Mouse (Mus musculus) liver, adult 2 months (tissue): Measurements from ENCODE around the gene Dlgap1. TPM values are rescaled to one million over a fixed set of nuclear protein-coding genes. Genes with fewer than 3 reads are reported as not detected.

Source experiments
- DNase-seq: peaks from one replicate; pipeline ENCODE4 v3.0.0-alpha.2; 2011; ENCODE audit warnings: low read depth, low spot score; ENCODE audit errors: extremely low read depth
- H3K27ac ChIP-seq: fragments of 200-500 bp; replicated peaks from 2 replicates; pipeline ENCODE4 v1.5.1; 2012; ENCODE audit warnings: low read depth, mild to moderate bottlenecking, control low read depth, inconsistent platforms, low read length; ENCODE audit not compliant: insufficient read depth
- H3K27me3 ChIP-seq: fragments of 200-500 bp; 2 replicates; pipeline ENCODE4 v1.6.1; 2012; ENCODE audit warnings: mild to moderate bottlenecking, moderate library complexity, low read length, inconsistent platforms; ENCODE audit not compliant: control insufficient read depth, insufficient read depth
- H3K36me3 ChIP-seq: fragments of 200-500 bp; 2 replicates; pipeline ENCODE4 v1.6.1; 2012; ENCODE audit warnings: low read length, inconsistent platforms; ENCODE audit not compliant: control insufficient read depth, insufficient read depth
- H3K4me1 ChIP-seq: fragments of 200-500 bp; 2 replicates; pipeline ENCODE4 v1.6.1; 2011; ENCODE audit warnings: low read length; ENCODE audit not compliant: control insufficient read depth, insufficient read depth
- H3K4me3 ChIP-seq: fragments of 200-500 bp; 2 replicates; pipeline ENCODE4 v1.5.1; 2011; ENCODE audit warnings: low read depth, mild to moderate bottlenecking, control low read depth, low read length, moderate library complexity; ENCODE audit not compliant: insufficient read depth
- H3K79me2 ChIP-seq: fragments of 200-500 bp; 2 replicates; pipeline ENCODE4 v1.6.1; 2012; ENCODE audit warnings: inconsistent platforms, mild to moderate bottlenecking, low read length, moderate library complexity; ENCODE audit not compliant: control insufficient read depth, insufficient read depth
- H3K9ac ChIP-seq: fragments of 200-500 bp; 2 replicates; pipeline ENCODE4 v1.6.1; 2012; ENCODE audit warnings: low read depth, mild to moderate bottlenecking, control low read depth, inconsistent platforms, low read length
- CTCF ChIP-seq: fragments of 200-500 bp; IDR thresholded peaks from 2 replicates; pipeline ENCODE4 v1.5.1; 2011; ENCODE audit warnings: low read depth, low read length, control low read depth
- POLR2A ChIP-seq: fragments of 200-500 bp; IDR thresholded peaks from 2 replicates; pipeline ENCODE4 v1.6.1; 2011; ENCODE audit warnings: low read length, control low read depth; ENCODE audit not compliant: insufficient read depth; ENCODE audit errors: extremely low read depth
- WGBS: fragments of 180-500 bp; shearing (Covaris S2); methylation state at CpG from one replicate; pipeline ENCODE4 v1.1.7; 2018; 5-methylcytosine and 5-hydroxymethylcytosine counted together
- polyA plus RNA-seq: library from polyadenylated mRNA; depleted of rRNA; stranded (reverse); fragments of >200 nt; gene quantifications from 2 replicates; pipeline ENCODE4 v1.2.3, GENCODE M21; 2012
- total RNA-seq: library from RNA; depleted of rRNA; stranded (reverse); fragments of >200 nt; gene quantifications from 2 replicates; pipeline ENCODE4 v1.2.3, GENCODE M21; 2014

The Dlgap1 gene
- total and polyA plus RNA-seq, 2 experiments = 0.55 to 1.5 TPM

DNA sequence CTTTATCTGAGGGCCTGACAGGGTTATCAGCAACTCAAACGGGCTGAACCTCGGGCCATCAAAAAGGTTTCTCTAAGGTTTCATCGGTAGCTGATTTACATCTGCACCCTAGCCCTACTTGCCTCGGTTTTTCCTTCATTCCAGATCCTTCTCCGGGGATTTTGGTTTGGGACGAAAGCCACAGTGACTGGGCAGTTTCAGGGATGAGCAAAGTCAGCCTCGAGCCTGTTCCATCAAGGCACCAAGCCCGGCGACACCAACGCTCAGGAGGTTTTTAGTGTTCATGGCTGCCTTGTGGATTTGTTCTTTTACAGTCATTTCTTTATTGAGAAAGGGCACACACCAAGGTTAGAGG lies 779.6 kb downstream of the Dlgap1 start:
- Histone ChIP-seq H3K4me3 (no peak overlapping the region), H3K36me3 (no peaks in the 10 kb centered on the region), H3K9ac (0 out of 2 replicates have a peak overlapping the region, but pooled peaks have one; percentile 4), H3K4me1 (peaks cover 5% of the 10 kb centered on the region; the same call in 1 of the 2 replicates), H3K27me3 (no peaks in the 10 kb centered on the region), H3K79me2 (no peaks in the 10 kb centered on the region), H3K27ac (peak overlapping the region; percentile 89)
- DNase-seq = no peak
- TF ChIP-seq POLR2A (no peak), CTCF (no peak)
- 54% methylated on average over 10 of the region's 10 CpGs for WGBS

DNA sequence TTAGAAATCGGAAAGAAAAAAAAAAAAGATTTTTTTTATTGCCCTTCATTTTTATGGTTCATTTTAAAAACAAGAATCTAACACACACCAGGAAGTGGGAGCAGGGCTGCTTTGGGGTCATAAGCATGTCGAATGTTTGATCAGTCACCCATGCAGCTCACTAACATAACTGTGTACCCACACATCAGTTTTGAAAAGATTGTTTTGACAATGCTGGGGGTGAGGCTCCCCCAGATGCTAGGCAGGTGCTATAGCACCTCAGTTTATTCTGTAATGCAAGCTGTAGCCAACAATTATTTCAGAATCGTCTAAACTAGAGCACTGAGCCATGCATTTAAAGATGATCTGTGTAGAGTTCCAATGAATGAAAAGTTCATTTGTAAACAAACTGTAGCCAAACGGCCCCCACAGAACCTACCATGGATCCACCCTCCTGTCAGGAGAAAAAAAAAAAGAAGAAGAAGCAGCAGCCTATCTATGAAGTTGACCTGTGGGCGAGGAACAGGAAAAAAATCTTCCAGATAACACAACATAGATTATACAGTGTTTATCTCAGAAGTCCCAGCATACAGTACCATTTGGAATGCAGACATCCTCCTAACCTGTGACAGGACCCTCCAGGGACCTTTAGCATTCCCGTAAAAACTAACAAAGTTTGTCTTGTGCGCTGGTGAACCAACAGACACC lies 780.2 kb downstream of the Dlgap1 start:
- Histone ChIP-seq H3K9ac (no peak overlapping the region), H3K79me2 (no peaks in the 10 kb centered on the region), H3K27ac (no peak overlapping the region), H3K27me3 (no peaks in the 10 kb centered on the region), H3K36me3 (no peaks in the 10 kb centered on the region), H3K4me1 (peaks cover 9% of the 10 kb centered on the region), H3K4me3 (no peak overlapping the region)
- WGBS = 80% methylated on average over 7 of the region's 7 CpGs
- no peak for DNase-seq
- TF ChIP-seq CTCF = no peak
- no peak for TF ChIP-seq POLR2A

DNA sequence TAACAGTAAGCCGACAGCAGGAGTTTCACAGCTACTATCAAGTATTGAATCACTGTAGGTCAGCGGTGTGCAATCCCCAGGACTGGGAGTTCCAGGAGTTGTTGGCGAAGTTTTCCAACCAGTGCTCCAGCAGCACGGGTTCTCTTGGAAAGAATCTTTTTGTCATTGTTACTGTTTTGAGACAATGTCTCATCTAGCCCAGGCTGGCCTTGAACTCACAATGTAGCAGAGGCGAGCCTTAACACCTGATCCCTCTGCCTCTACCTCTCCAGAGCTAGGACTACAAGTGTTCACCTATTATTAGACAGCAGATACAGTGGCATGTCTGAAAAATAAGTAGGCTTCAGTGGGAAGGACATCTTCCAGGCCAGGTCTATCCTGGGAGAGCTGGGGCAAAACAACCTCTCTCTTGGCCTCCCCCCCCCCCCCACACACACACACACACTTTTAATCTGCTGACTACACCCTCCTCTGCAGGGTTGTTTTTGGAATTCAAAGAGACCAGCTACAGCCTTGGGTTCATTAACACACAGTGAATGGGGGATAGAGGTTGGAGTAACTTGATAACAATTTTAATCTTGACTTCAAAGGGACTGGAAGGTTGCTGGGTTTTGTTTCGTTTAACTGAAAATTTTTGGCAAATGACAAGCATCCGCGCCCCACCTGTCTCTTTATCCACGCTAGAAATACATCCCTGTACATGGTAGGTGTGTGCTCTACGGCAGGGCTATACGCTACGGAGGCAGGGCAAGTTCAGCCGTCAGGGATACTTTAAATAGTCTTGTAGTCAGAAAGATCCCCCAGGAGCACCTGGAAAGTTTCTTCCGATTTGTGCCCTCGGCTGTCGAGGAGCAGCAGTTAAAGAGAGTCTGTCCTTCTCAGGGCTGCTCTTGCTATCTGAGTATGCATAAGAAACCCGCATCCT lies 781.6 kb downstream of the Dlgap1 start:
- H3K27ac ChIP-seq = 0 out of 2 replicates have a peak overlapping the region, but pooled peaks have one; percentile 23
- H3K27me3 ChIP-seq = no peaks in the 10 kb centered on the region
- H3K4me1 ChIP-seq = peaks cover 12% of the 10 kb centered on the region
- no peaks in the 10 kb centered on the region for H3K36me3 ChIP-seq
- no peak overlapping the region for H3K9ac ChIP-seq
- DNase-seq = no peak
- 74% methylated on average over 17 of the region's 17 CpGs for WGBS
- no peaks in the 10 kb centered on the region for H3K79me2 ChIP-seq
- H3K4me3 ChIP-seq = no peak overlapping the region
- TF ChIP-seq POLR2A = no peak
- no peak for TF ChIP-seq CTCF

DNA sequence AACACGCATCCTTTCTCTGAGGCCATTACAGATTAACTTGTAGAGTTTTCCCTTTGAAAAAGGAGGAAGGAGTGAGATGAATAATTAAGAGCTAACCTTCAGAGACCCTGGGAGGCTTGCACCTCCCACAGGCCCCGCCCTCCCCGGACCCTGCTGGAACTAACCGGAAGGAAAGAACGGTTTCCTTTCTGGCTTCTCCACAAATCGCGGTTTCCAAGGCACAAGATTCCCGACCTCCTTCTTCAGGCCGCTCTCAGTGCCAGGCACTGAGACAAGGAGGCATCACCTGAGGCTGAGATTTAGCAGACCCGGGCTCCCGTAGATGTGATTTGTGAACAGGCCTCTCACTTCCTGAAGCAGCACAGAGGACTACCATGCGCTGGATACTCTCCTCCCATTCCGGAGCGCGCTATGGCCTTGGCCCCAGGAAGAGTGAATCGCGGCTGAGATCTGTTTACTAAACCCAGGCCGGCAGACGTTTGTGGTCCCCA lies 782.3 kb downstream of the Dlgap1 start:
- no peak for DNase-seq
- TF ChIP-seq POLR2A = no peak
- TF ChIP-seq CTCF = no peak
- peak overlapping the region; percentile 62 for H3K9ac ChIP-seq
- H3K4me1 ChIP-seq = peaks cover 12% of the 10 kb centered on the region
- H3K4me3 ChIP-seq = peak overlapping the region; percentile 43
- no peaks in the 10 kb centered on the region for H3K79me2 ChIP-seq
- H3K27me3 ChIP-seq = no peaks in the 10 kb centered on the region
- 24% methylated on average over 19 of the region's 19 CpGs for WGBS
- H3K36me3 ChIP-seq = no peaks in the 10 kb centered on the region
- peak overlapping the region; percentile 88 for H3K27ac ChIP-seq

DNA sequence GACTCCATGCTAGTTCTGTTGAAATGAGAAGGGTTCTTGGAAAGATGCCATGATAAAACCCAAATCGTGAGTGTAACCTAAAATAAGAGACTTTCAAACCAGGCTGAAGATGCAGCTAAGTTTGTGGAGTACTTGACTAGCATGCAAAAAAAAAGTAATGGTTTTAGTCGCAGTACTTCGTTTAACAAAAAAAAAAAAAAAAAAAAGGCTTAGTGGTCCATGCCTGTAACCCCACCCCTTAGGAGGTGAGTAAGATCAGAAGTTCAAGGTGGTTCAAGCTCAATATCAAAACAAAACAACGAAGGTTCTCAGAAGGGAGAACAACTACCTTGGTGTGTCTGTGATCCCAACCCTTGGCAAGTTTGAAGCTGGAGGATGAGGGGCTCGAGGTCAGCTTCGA lies 782.8 kb downstream of the Dlgap1 start:
- no peaks in the 10 kb centered on the region for H3K79me2 ChIP-seq
- H3K27ac ChIP-seq = peak overlapping the region; percentile 88; the same call in 1 of the 2 replicates
- H3K9ac ChIP-seq = peak overlapping the region; percentile 62; the same call in 1 of the 2 replicates
- 56% methylated on average over 6 of the region's 6 CpGs for WGBS
- H3K36me3 ChIP-seq = no peaks in the 10 kb centered on the region
- no peaks in the 10 kb centered on the region for H3K27me3 ChIP-seq
- TF ChIP-seq CTCF (no peak), POLR2A (no peak)
- no peak for DNase-seq
- peaks cover 10% of the 10 kb centered on the region for H3K4me1 ChIP-seq
- 0 out of 2 replicates have a peak overlapping the region, but pooled peaks have one; percentile 43 for H3K4me3 ChIP-seq
